Mouse (Mus musculus): ENCODE results near the gene Prl4a1.

GRCm38 (mm10) chr13:27972931-27973330, 43.1 kb upstream of the Prl4a1 start:
- TF ChIP-seq CTCF (IDR thresholded peaks at IDR 0.05; ENCODE audit: low read depth, low read length) (no peak), POLR2A (IDR thresholded peaks at IDR 0.05; ENCODE audit: insufficient read depth, low read length) (no peak), EP300 (IDR thresholded peaks at IDR 0.05; ENCODE audit: insufficient read depth, low read depth, low read length) (no peak)

All from ES-Bruce4 (cell line).